Mouse (Mus musculus): ENCODE measurements around the gene Eda2r.
A peak's percentile ranks its signal among the peaks of the same experiment; 100 is the strongest.

The Eda2r gene

DNA sequence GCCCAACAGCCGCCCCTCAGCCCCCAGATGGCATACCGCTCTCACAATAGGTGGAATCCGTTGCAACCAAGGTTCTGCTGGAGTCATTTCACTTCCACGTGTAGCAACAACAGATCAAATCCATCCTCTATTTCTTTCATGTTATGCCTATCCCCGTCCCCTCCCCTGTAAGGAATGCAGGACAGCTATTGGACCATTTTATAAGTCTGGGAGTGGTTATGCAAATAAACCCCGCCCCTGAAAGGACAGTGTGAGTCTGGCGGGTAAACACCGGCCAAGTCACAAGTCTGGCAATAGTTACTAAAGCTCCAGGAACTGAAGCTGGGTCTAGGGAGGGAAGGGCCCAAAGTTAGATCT is at the start of gene Eda2r:
TSS of gene Eda2r (minus strand) at position 152 of the 357 bp plus-strand sequence.
- DNase-seq (ENCODE audit: extremely low spot score, low spot score), result peak; percentile 35

DNA sequence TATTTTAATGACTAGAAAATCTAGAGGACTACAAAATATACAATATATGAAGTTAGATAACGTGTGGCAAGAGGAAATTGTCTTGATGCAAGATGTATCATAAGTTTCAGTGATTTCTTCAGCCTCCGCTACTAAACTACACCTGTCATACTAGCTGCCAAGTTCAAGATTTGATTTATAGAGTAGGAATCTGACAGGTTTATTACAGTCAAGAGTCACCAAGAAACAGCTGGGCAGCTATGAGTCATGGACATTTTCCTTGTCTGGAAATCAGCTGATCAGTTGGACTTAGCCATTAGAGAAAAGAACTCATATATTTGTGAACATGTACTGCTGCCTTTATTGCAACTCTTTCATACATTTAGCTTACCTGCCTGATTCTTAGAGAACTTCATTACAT is 20.9 kb upstream of the Eda2r start:
- DNase-seq (ENCODE audit: extremely low spot score, low spot score), result no peak

DNA sequence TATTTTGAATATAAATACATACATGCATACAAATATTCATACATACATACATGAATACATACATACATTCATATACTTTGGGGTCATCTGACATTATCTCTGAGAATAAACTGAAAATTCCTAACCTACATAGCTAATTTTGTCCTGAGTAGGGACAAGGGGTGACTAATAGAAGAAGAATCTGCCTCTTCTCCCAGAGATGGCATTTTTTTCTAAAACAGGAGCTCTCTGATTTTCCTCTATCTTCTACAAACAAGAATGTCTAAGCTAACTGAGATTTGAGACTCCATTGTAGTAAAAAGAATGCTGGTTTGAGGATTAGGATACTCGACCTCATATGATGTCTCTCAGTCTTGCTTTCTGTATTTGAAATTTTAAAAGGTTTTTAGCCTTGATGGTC is 1.1 kb upstream of the Eda2r start:
- no peak for DNase-seq (ENCODE audit: extremely low spot score, low spot score)

DNA sequence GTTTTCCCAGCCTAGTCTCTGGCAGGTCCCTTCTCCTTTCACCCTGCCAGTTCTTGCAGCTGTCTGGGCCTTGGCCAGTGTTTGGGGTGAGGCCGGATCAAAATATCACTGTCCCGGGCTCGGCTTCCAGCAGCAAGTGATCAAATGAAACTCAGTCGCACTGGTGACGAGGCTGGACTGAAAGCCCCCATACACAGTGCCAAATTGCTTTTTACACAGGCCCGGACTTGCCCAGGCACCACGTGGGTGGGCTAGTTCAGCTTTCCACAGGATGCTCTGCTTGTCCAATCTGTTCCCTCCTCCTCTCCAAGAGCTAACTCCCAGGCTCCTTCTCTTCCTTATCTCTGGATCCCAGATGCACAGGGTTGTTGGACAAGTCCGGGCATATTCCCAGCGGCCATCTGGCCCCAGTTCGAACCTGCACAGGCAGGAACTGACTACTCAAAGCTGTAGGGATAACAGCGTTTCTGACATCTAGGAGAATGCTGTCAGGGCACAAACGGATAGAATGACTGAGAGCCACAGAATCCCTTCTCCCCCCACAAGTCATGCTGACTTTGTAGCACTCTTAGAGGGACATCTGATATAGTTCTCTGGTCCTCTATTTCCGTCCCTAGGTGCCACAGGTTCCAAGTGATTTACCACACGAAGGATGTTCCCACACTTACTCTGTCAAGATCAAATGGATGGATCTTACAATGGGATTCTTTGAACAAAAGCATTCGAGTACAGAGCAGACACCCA is 523 bp downstream of the Eda2r start:
- peak; percentile 26 for DNase-seq (ENCODE audit: extremely low spot score, low spot score)

DNA sequence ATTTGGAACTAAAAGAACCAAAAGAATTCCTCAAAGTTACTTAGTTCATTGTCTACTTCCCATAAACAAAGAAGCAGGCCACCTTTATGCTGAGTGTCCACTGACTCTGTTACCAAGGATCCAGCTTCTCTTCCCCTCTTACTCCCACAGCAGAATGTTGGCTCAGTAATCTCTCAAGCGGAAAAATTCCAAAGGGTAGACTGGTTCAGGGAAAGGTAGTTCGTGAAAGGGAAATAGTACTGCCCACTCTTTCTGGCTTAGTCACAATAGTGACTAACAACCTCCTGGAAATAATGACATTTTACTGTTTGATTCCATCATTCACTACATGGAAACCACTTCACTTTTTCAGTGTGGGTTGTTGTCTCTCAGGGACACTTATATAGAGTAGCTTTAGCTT is 4.2 kb downstream of the Eda2r start:
- DNase-seq (ENCODE audit: extremely low spot score, low spot score), result no peak

DNA sequence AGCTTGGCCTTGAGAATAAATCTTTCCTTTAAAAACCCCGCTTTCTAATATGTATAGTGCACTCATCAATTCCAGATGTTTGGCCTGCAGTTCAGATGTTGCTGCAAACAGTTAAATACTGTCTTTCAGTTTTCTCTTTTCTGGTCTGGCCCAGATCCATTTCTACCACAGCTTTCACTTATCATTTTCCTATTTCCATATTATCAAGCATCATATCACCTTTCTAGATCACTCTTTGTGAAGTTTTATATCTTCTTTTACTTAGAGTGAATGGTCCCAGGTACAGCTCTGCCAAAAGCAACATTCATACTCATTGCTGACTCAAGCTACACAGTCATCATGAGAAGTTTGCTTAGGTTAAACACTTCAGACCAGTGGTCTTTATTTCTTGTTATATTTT is 7.8 kb downstream of the Eda2r start:
- DNase-seq (ENCODE audit: extremely low spot score, low spot score), result no peak

DNA sequence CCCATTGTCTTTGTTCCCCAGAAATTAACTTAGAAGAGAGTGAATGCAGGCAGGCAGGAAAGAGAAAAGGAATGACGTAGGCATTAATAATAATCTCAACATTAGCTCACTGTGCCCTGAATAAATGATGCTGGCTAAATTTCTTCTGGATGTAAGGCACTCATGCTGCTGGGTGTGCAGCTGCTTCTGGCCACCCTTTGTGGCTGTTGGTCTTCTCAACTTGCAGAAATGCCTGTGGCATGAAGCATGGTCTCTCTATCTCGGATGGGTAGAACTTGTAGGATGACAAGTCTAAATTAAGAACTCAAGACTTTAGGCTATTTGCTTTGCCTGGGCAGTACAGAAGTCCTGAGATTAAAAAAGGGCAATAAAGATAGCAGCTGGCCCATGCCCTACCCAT is 8.3 kb downstream of the Eda2r start:
- DNase-seq (ENCODE audit: extremely low spot score, low spot score), result no peak

DNA sequence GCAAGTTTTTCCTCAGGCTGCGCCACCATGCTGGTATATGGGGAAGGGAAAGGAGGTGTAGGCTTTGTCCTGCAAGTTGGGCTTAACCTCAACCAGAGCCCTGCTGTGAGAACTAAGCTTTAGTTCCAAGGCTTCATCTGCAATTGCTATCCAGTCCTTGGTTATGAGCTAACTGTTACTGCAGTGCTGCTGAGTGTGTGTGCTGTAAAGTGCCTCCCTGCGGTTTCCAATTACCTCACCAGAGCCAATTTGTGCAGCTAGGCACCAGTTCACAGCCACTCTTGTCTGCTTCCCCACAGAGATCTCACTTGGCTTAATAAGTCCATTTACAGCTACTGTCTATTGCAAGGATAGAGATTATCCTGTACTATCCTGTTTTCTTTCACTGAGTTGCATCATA is 16.1 kb downstream of the Eda2r start:
- DNase-seq (ENCODE audit: extremely low spot score, low spot score), result no peak

DNA sequence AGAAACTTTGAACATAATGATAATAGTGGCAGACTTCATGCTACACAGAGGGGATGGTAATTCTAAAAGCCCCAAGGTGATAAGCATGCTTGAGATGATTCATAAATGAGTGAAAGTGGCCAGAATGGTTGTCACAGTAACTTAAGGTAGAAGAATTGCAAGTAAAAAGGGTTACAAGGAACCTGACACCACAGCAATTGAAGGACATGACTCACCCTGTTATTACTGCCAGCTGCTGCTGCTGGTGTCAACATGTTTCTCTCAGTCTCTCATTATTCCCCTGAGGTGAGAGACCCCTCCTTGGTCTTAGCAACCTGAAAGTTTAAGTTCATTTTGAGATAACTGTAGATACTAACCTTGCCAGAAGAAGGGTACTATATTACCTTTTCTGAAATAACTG is 49.1 kb downstream of the Eda2r start:
- DNase-seq (ENCODE audit: extremely low spot score, low spot score), result no peak

All from neural tube, embryonic 10.5 days (tissue).